Mouse (Mus musculus) naive thymus-derived CD4-positive, alpha-beta T cell, adult 2 months (primary cell): ENCODE data around the gene Myof.

Experiments used
- DNase-seq: peaks from one replicate; pipeline ENCODE4 v3.0.0-alpha.2; 2011; ENCODE audit warnings: low read depth

Gene Myof

DNA sequence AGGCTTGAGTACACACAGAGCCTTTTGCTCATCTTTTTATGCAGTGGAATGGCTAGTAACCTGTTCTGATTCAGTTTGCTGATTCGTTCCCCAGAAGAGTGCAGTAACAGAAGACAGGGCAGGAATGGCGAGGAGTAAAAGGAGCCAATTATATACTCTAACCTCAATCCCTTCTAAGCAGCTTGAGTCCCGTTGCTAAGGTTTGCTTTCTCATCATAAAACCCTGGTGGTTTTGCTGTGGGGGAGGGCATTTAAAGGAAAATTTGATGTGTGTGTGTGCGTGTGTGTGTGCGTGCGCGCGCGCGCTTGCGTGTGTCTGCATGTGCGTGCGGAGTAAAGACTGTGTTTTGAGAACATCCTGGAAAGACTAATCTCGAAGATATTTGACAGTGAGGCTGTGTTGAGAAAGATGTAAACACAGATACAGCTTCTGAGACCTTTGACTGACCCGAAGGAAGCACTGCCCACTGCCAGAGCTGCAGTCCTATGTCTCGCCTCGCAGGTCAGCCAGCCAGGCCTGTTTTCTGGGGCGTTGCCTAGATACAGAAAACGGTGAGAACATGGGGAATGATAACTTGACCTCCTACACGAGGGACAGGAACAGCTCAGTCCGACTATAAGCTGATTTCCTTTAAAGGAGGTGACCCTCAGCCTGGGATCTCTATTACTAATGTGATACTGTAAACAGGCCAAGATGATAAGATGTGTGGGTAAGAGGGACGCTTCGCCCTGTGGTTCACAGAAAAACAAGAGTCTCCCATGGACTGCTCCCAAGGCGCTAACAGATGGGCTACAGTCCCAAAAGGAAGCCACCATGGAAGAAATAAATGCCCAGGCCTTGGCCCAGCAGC is 39.5 kb downstream of the Myof start:
- no peak for DNase-seq

DNA sequence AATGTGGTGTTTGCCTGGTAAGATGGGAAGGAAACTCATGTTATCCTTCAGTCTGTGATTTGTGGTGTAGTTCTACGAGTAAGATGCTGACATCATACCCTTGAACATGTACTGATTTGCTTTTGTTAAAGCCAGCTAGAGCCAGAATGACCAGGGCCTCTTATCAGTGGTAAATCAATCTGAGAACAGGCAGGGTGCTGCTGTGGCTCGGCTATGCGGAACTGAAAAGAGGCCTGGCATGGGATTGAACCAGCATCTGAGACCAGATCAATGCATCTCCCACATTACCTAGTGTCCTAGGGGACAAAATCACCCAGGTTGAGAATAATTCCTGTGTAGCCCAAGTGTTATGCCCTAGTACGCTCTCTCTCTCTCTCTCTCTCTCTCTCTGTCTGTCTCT is 40.6 kb downstream of the Myof start:
- DNase-seq = no peak

DNA sequence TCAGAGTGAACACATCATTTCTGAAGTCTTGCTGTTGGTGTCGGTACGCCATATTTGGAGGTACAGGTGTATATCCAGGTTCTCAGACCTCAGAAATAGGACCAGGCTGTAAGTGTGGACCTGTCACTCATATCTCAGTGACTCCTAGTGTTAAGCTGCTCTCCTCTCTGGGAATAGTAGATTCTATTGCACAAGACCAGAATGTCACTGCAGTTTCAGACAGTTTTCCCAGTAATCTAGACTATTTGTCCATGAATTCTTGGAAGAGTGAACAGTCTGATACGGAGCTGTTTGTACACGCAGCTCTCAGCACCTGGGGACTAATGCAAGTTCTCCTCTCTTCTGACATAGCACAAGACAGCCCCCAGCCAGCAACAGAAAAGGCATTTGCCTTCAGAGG is 42.4 kb downstream of the Myof start:
- no peak for DNase-seq

DNA sequence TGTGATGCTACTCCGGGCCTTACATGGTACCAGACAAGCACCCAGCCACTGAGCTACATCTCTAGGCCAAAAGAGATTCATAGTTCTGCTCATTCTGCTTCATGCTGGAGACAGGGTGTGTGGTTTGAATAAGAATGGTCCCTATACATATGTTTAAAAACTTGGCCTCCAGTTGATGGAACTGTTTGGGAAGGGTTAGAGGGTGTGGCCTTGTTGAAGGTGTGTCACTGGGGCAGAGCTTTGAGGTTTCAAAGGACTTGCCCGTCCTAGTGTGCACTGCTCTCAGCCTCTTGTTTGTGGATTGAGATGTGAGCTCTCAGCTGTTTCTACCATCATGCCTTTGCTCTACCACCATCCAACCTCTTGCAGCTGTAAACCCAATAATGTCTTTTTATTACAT is 43.4 kb downstream of the Myof start:
- no peak for DNase-seq

DNA sequence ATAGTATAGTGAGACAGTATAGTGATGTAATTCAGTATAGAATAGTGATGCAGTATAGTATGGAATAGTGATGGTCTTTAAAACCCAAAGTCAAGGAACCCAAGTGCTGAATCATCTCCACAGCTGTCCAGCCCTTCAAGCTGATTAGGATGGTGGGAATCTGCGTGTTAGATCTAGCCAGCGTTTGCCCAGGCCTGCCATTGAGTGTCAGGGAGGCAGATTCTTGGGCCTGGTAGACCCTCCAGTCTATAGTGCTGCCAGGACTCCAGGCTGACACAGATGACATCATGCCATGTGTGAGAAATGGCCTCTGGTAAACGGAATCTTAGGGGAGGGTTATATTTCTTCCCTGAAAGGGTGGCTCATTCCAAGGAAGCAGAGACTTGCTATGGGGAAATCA is 49.1 kb downstream of the Myof start:
- no peak for DNase-seq

DNA sequence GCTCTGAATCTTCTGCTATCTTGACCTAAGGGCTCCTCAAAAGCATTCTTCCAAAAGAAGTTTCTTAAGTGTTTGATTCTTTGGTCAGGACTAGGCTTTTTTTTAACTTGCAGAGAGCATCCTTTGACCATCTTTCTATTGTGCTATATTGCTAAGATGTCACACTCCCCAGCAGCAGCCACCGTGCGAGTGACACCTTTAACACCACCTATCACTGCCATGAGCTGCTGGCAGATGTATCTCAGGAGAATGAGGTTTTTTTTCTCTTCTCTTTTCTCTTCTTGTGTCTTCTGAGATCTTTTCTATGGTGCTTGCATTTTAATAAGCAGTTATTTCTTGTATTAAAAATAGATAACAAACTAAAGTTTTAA is 51.2 kb downstream of the Myof start:
- no peak for DNase-seq

DNA sequence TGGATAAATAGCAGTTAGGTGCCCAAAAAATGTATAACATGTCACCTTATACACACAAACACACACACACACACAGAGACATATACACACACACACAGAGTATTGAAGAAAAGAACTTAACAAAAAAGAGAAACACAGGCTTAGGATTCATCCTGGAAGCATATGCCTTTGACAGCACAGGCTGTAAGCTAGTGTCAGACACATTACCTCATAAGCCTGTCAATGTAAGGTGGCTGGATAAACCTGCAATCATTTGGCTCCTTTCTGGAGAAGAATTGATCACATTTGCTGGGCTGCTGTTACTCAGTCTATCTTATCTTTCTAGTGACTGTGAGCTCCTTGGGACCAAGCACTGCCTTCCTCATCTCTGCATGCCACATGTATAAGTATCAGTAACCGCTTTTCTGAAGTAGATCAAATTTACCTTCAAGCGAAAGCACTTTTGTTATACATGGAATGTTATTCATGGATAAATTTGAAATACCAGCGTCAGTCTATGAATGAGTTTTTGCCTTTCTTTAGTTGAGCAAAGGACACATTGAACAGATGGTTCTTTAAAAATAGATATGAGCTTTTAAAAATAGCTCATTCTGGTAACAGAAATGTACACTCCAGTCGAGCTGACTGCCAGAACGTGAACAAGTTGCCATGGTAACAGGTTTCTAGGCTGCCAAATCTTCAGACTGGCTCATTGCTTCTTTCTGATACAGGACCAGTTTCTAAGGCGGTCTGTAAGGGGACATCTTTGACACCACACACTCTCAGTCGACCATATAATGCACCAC is 51.8 kb downstream of the Myof start:
- no peak for DNase-seq

GRCm38 (mm10) chr19:37989971-37990370 is 53.4 kb downstream of the Myof start:
- no peak for DNase-seq

- DNase-seq = no peak
These were observed 55.2 kb downstream of the Myof start for GRCm38 (mm10) chr19:37988156-37988555.

DNA sequence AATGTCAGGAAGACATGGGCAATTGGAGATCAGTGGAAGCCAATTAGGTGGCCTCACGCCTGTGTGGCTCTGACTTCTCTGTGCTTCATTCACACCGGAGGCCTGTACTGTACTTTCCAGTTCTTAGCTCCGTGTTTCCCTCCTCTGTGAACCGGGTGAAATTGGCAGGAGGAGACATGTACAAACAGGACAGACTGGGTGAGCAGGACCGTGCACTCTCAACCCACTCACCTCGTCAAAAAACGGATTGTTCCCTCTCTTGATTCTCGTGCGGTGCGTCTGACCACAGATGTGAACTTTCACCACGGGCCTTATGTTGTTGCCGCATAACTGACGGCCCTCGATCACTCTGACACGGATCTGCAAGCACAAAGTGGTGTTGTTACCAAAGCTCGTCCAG is 57.6 kb downstream of the Myof start:
- no peak for DNase-seq

GRCm38 (mm10) chr19:37975951-37976350 is 67.4 kb downstream of the Myof start:
- DNase-seq = no peak

GRCm38 (mm10) chr19:37970571-37970970 is 72.8 kb downstream of the Myof start:
- DNase-seq = no peak

GRCm38 (mm10) chr19:37970004-37970403 is 73.4 kb downstream of the Myof start:
- no peak for DNase-seq

DNA sequence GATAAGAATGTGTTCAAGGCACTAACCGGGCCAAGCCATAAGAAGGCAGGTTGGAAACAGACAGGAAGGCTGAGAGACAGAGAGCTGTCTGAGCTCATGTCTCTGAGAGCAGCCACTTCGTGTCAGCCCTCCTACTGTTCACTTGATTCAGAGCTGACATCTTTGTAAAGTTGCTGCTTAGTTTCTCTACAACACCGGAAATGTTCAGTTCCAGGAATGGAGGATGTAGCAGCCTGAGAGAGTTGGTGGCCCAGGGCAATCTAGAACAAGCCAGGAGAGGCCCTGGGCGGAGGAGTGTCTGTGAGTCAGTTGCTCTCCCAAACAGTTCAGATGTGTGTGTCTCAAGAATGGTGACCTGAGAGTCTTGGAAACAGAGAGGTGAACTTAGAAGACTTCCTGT is 77.5 kb downstream of the Myof start:
- DNase-seq = no peak

DNA sequence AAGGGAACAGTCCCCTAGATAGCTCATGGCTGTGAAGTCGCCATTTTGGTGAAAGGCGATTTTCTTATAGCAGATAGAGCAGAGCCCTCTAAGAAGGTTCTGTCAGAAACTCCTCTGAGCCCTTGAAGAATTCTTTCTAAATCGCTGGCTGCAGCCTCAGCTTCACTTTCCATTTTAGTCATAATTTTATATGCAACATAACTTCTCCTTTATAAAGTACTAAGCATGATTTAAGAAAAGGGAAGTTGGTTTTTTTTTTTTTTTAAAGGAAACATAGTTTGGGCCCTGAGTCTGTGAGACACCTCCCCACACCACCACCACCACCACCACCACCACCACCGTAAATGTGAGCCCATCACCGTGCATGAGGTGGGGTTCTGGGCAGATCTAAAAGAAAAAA is 80.0 kb downstream of the Myof start:
- no peak for DNase-seq

DNA sequence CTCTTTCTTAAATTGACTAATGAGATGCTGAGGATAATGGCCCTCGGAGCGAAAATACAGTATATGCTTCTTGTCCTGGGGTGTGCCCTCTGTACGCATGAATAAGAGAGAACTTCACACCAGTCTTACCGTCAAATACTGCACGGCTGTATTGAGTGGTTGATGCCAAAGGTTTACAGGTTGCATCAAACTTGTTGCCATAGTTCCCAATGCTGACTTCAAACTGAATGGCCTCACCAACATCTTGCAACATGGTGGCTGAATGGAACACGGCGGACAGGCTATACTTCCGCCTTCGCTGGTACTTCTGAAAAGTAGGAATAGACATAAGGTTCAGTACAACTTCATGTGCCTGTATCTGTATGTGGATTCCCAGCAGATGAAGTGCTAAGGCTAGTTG is 82.6 kb downstream of the Myof start:
- DNase-seq = no peak

DNA sequence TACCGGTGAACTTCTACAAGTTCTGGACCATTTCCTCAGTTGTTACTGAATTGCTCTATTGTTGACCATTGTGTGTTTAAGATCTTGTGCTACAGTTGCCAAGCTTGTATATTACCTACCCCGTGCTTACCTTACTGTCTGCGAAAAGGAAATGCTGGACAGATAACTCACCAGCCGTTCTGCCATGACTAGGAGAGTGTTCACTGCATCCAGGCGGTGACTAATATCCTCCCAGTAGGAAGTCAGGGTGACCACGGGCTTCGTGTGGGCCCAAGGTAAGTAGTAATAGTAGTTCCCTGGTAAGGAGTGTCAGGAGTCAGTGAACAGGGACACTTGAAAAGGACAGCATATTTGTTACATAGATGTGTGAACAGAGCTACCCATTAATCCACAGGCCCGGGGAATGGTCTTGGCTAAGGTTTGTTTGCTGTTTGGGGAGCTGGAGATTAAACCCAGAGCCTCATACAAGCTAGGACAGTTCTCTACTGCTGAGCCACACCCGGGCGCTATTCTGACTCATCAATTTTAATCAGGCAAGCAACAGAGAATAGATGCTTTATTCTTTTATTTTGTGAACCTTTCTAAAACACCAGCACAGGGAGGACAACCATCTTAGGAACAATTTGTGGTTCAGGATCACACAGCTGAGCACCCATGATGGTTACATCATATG is 83.7 kb downstream of the Myof start:
- DNase-seq = no peak

DNA sequence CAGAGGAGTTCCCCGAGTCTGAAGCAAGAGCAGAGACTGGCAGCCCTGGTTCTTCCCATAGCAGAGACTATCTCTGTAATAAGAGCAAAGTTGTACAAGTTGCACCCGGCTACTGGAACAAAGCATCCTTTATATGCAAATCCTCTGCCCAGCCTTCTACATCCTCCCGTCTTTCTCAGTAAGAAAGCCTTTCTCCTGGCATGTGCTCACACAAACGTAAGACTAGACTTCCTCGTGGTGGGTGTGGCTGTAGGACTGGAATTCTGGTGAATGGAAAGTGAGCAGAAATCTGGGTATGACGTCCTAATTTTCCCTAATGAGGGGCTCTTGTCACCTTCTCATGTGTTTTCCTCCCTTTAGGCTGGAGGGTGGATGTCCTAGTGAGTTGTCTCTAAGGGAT is 84.3 kb downstream of the Myof start:
- DNase-seq = no peak

DNA sequence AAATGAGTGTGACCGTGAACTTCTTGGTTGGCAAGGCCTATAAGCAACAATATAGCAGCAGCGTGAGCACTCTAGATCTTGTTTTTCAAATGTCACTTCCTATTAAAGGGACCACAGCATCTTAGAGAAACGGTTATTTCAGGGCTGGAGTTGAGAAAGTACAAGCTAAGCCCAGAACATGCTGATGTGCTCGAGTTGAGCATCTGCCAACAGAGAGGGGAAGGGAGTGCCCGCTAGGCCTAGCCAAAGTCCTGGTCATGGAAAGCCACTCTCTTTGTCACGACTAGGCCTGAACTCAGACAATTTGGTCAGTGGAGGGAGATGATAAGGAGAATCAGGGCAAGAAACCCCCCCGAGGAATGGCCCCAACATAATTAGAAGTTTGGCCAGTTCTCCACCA is 86.1 kb downstream of the Myof start:
- DNase-seq = no peak

DNA sequence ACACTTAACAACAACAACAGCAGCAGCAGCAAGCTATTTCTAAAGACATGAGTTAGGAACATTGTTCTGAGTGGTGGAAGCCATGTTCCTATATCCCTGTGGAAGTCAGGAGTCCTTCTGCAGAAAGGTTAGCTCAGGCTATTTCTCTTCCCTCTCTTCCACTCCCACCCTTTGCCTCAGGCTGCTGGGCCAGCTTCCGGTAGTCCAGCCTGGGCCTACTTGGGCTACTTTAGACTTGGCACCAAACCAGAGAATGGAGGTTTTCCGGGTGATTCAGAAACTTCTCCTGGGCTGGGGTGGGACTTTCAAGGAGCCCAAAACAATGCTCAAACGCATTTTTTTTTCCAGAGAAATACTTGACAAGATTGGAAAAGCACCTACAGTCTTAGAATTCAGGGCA is 87.4 kb downstream of the Myof start:
- DNase-seq = peak; percentile 3

DNA sequence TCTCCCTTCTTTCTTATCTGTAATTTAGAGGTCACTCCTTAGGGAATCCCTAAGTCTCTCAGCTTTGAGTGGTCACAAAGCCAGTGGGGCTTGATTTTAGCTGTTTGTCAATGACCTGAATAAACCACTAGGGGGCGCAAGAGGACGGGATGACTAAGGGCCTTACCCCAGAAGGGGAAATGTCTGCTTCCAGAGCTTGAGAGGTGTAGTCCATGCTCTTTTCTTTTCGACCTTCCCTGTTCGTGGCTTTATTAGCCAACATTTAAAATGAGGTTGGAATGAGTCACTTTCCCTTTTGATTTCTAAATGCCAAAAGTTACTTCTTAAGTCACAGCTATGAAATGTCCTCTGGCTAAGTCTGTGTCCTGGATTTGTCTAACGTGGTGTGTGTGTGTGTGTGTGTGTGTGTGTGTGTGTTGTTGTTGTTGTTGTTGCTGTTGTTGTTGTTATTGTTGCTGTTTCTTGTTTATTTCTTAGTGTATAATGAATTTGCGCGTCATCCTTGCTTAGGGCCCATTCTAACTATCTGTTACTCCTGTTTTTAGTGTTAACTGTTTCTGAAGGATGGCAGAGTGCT is 87.9 kb downstream of the Myof start:
- peak; percentile 75 for DNase-seq

- no peak for DNase-seq
These were observed 88.6 kb downstream of the Myof start for GRCm38 (mm10) chr19:37954772-37955171.

- no peak for DNase-seq
These were observed 89.1 kb downstream of the Myof start for GRCm38 (mm10) chr19:37954236-37954635.
